Mouse (Mus musculus): Measurements from ENCODE around the gene Pak6.

GRCm38 (mm10) chr2:118665616-118666015 lies 2.5 kb downstream of the Pak6 start:
- TF ChIP-seq CTCF (IDR thresholded peaks at IDR 0.05; ENCODE audit: insufficient read depth, low read length) (no peak), POLR2A (IDR thresholded peaks at IDR 0.05; ENCODE audit: borderline replicate concordance, extremely low read depth, low read depth, low read length) (no peak)
